In genomic region chr10:76006385-76006784, GRCm38 (mm10) we compare ENCODE assay signal across 21 mouse cellular contexts. TPM values are rescaled to one million over a fixed set of nuclear protein-coding genes. Genes with fewer than 3 reads are reported as not detected.
"Had no signal": no experiment of that assay in that cellular context is flagged by ENCODE, and none has a peak within 500 bp of the region (broad histone marks: within the 10 kb centered on the region; RNA-seq: fewer than 3 reads in every experiment).

No protein-coding gene starts in this region.

- H3K9me3 ChIP-seq: limb, embryonic 12.5 days; limb, embryonic 15.5 days; midbrain, embryonic 10.5 days had no signal

- H3K36me3 ChIP-seq: limb, embryonic 12.5 days; limb, embryonic 15.5 days; midbrain, embryonic 10.5 days had no signal

- H3K4me3 ChIP-seq: limb, embryonic 12.5 days; limb, embryonic 15.5 days; megakaryocyte, embryonic 14.5 days; midbrain, embryonic 10.5 days had no signal

- H3K27me3 ChIP-seq: limb, embryonic 12.5 days; limb, embryonic 15.5 days had no signal

- H3K27ac ChIP-seq: limb, embryonic 12.5 days; limb, embryonic 15.5 days; liver, embryonic 14.5 days; midbrain, embryonic 10.5 days had no signal

- H3K9ac ChIP-seq: limb, embryonic 12.5 days; limb, embryonic 15.5 days; liver, embryonic 14.5 days; liver, postnatal 0 days; lung, embryonic 14.5 days had no signal

- DNase-seq: kidney, adult 9 months; kidney, postnatal 14 days; kidney, postnatal 4 days; left cerebral cortex, postnatal 4 days; liver, postnatal 0 days; lung, embryonic 14.5 days; lung, postnatal 36 days; midbrain, embryonic 14.5 days; thymus, postnatal 25 days had no signal

- ATAC-seq: liver, postnatal 0 days; lung, postnatal 0 days had no signal

- H3K4me1 ChIP-seq: limb, embryonic 15.5 days had no signal

- H3K4me2 ChIP-seq: limb, embryonic 12.5 days; limb, embryonic 15.5 days; liver, embryonic 11.5 days; lung, embryonic 14.5 days had no signal

RNA-seq across cellular contexts. Expression of gene Gm5134, which starts 52.1 kb away (rescaled TPM):
- total RNA-seq: layer of hippocampus, postnatal 14 days; left cerebral cortex, postnatal 14 days; left cerebral cortex, postnatal 4 days; midbrain, postnatal 0 days had no signal
- polyA plus RNA-seq: kidney, embryonic 16.5 days; limb, embryonic 12.5 days; limb, embryonic 15.5 days; lung, postnatal 0 days; midbrain, embryonic 14.5 days; midbrain, postnatal 0 days; stomach, embryonic 14.5 days had no signal
